ENCODE assay signal across 1 mouse cellular context in the genomic region with DNA sequence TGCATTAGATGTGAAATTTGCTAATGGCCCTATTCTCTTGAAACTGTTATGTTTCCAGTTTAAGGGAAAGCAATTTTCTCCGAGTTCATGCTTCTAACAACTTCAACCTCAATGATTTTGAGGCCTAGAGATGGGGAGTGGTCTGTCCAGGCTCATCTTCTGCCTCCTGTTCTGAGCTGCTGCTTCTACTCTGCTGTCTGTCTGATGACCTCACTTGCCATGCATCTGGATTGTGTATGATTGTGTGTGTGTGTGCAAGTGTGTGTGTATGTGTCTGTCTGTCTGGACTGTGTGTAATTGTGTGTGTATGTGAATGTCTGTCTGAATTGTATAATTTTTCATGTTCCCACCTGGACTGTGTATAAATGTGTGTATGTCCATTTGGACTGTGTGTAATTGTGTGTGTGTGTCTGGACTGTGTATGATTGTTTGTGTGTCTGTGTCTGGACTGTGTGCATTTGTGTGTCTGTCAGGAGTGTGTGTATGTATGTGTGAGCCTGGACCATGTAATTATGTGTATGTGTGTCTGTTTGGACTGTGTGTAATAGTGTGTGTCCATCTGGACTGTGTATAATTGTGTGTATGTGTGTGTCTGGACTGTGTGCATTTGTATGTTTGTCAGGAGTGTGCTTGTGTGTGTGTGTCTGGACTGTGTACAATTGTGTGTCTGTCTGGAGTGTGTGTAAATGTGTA.
TF ChIP-seq lines count a peak whose summit lies in the region.

No protein-coding gene starts in this region.

TF ChIP-seq in myocyte, 11 proteins besides CTCF, POLR2A, EP300 and RAD21 (continued from another document):
- TF ChIP-seq CEBPB (IDR thresholded peaks at IDR 0.05; ENCODE audit: insufficient read depth, poor library complexity, severe bottlenecking) = no peak
